Mouse (Mus musculus) neural tube, embryonic 12.5 days (tissue): ENCODE results near the gene Dirc2. TPM values are rescaled to one million over a fixed set of nuclear protein-coding genes. Genes with fewer than 3 reads are reported as not detected.

Experiments used
- ATAC-seq: fragments of 200-750 bp; cut with Nextera tagmentation; 2 replicates; pipeline ENCODE4 v1.8.0; 2017; ENCODE audit warnings: low read depth, mild to moderate bottlenecking, moderate TSS enrichment, moderate library complexity; ENCODE audit not compliant: low FRiP score
- H3K27ac ChIP-seq: fragments of 300-500 bp; sonication (generic); 2 replicates; pipeline ENCODE4 v1.5.1; 2016
- H3K27me3 ChIP-seq: fragments of 300-500 bp; sonication (generic); replicated peaks from 2 replicates; pipeline ENCODE4 v1.6.1; 2016; ENCODE audit warnings: mild to moderate bottlenecking
- H3K36me3 ChIP-seq: fragments of 300-500 bp; sonication (generic); 2 replicates; pipeline ENCODE4 v1.6.1; 2016; ENCODE audit warnings: mild to moderate bottlenecking
- H3K4me1 ChIP-seq: fragments of 300-500 bp; sonication (generic); 2 replicates; pipeline ENCODE4 v1.6.1; 2016
- H3K4me2 ChIP-seq: fragments of 300-500 bp; sonication (generic); replicated peaks from 2 replicates; pipeline ENCODE4 v1.6.1; 2016; ENCODE audit warnings: mild to moderate bottlenecking
- H3K4me3 ChIP-seq: fragments of 300-500 bp; sonication (generic); 2 replicates; pipeline ENCODE4 v1.5.1; 2016
- H3K9ac ChIP-seq: fragments of 300-500 bp; sonication (generic); 2 replicates; pipeline ENCODE4 v1.6.1; 2016; ENCODE audit warnings: mild to moderate bottlenecking
- H3K9me3 ChIP-seq: fragments of 300-500 bp; sonication (generic); 2 replicates; pipeline ENCODE4 v1.6.1; 2016; ENCODE audit warnings: mild to moderate bottlenecking
- WGBS: fragments of 180-500 bp; shearing (Covaris S2); methylation state at CpG from one replicate; pipeline ENCODE4 v1.1.7; 2016; 5-methylcytosine and 5-hydroxymethylcytosine counted together
- polyA plus RNA-seq: library from polyadenylated mRNA; unstranded; fragments of >200 nt; fragmentation: Nextera tagmentation; extraction: Ambion mirVana; gene quantifications from 2 replicates; pipeline ENCODE4 v1.2.1, GENCODE M21; 2016

The Dirc2 gene
- polyA plus RNA-seq, 1 experiment from 2014 or later = 34.9 TPM

GRCm38 (mm10) chr16:35787163-35787562 lies 18.0 kb upstream of the Dirc2 start:
- Histone ChIP-seq H3K36me3 (peaks cover 3% of the 10 kb centered on the region; the same call in 1 of the 2 replicates), H3K4me2 (no peak overlapping the region), H3K4me1 (0 out of 2 replicates have a peak, but pooled peaks cover 10% of the 10 kb centered on the region), H3K27me3 (no peaks in the 10 kb centered on the region), H3K4me3 (no peak overlapping the region), H3K9me3 (no peaks in the 10 kb centered on the region), H3K9ac (no peak overlapping the region), H3K27ac (no peak overlapping the region)
- 83% methylated on average over 6 of the region's 6 CpGs for WGBS
- ATAC-seq = peak; percentile 68

GRCm38 (mm10) chr16:35784134-35784725 lies 15.1 kb upstream of the Dirc2 start:
- 84% methylated on average over 7 of the region's 7 CpGs for WGBS

GRCm38 (mm10) chr16:35783207-35783573 lies 14.0 kb upstream of the Dirc2 start:
- H3K4me1 ChIP-seq = 0 out of 2 replicates have a peak, but pooled peaks cover 10% of the 10 kb centered on the region
- peaks cover 3% of the 10 kb centered on the region; the same call in 1 of the 2 replicates for H3K36me3 ChIP-seq
- H3K27me3 ChIP-seq = no peaks in the 10 kb centered on the region
- WGBS = 89% methylated on average over 3 of the region's 3 CpGs
- no peak overlapping the region for H3K9ac ChIP-seq
- no peak for ATAC-seq
- no peak overlapping the region for H3K4me3 ChIP-seq
- no peak overlapping the region for H3K27ac ChIP-seq
- no peaks in the 10 kb centered on the region for H3K9me3 ChIP-seq
- H3K4me2 ChIP-seq = no peak overlapping the region

More at GRCm38 (mm10) chr16:35784134-35784725, 15.1 kb upstream of the Dirc2 start:
- Histone ChIP-seq H3K4me1 (0 out of 2 replicates have a peak, but pooled peaks cover 10% of the 10 kb centered on the region), H3K27me3 (no peaks in the 10 kb centered on the region), H3K4me2 (no peak overlapping the region), H3K36me3 (peaks cover 3% of the 10 kb centered on the region; the same call in 1 of the 2 replicates), H3K4me3 (no peak overlapping the region), H3K27ac (no peak overlapping the region), H3K9ac (no peak overlapping the region), H3K9me3 (no peaks in the 10 kb centered on the region)
- no peak for ATAC-seq

GRCm38 (mm10) chr16:35782451-35783206 lies 13.5 kb upstream of the Dirc2 start:
- Histone ChIP-seq H3K27me3 (no peaks in the 10 kb centered on the region), H3K4me2 (no peak overlapping the region), H3K4me1 (0 out of 2 replicates have a peak, but pooled peaks cover 8% of the 10 kb centered on the region), H3K9ac (no peak overlapping the region), H3K9me3 (no peaks in the 10 kb centered on the region), H3K27ac (no peak overlapping the region), H3K36me3 (peaks cover under 1% of the 10 kb centered on the region; the same call in 1 of the 2 replicates), H3K4me3 (no peak overlapping the region)
- ATAC-seq = no peak
- 87% methylated on average over 13 of the region's 13 CpGs for WGBS

DNA sequence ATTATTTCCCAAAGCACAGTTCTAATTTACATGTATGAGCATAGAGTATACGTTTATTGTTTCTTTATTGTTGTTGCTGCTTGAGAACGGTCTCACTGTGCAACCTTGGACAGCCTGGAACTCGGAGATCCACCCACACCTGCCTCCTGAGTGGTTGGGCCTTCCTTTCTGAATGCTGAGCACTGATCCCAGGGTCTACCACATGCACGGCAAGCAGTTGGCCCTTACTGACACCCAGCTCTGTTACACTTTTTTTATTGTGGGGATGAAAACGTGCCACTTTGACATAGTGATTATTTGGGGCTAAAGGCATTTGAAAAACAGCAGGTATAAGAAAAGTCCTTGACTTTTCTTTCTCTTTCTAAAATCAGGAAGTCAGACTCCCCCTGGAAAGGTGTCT lies 12.5 kb upstream of the Dirc2 start:
- no peaks in the 10 kb centered on the region for H3K36me3 ChIP-seq
- H3K9me3 ChIP-seq = no peaks in the 10 kb centered on the region
- no peak for ATAC-seq
- WGBS = 88% methylated on average over 5 of the region's 5 CpGs
- H3K4me2 ChIP-seq = no peak overlapping the region
- H3K27ac ChIP-seq = no peak overlapping the region
- H3K4me3 ChIP-seq = no peak overlapping the region
- no peaks in the 10 kb centered on the region for H3K27me3 ChIP-seq
- H3K9ac ChIP-seq = no peak overlapping the region
- H3K4me1 ChIP-seq = no peaks in the 10 kb centered on the region

- WGBS = 88% methylated on average over 9 of the region's 9 CpGs
- Histone ChIP-seq H3K4me1 (no peaks in the 10 kb centered on the region), H3K4me2 (no peak overlapping the region), H3K27me3 (no peaks in the 10 kb centered on the region), H3K9me3 (no peaks in the 10 kb centered on the region), H3K4me3 (no peak overlapping the region), H3K36me3 (no peaks in the 10 kb centered on the region), H3K27ac (no peak overlapping the region), H3K9ac (no peak overlapping the region)
- ATAC-seq = no peak
These were observed 11.9 kb upstream of the Dirc2 start for GRCm38 (mm10) chr16:35781096-35781495.

DNA sequence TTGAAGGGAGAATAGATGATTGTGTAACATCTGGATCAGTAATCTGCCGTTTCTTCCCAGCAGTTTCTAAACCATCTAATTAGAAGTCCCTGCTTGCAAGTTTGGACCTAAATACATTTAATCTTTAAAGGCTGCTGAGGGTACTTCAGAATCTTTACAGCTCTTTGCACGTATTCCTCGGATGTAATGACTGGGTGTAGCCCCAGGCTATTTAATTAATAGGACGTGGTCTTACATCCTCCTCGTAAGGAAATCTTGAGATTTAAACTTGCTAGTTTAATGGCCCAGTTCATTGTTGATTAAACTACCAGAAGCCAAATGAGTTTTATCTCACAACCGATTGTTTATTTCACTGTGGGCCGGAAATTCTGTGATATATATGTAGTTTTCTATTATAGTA lies 10.5 kb upstream of the Dirc2 start:
- no peak for ATAC-seq
- WGBS = 76% methylated on average over 7 of the region's 7 CpGs

GRCm38 (mm10) chr16:35777768-35778167 lies 8.6 kb upstream of the Dirc2 start:
- no peaks in the 10 kb centered on the region for H3K36me3 ChIP-seq
- H3K27ac ChIP-seq = no peak overlapping the region
- H3K4me1 ChIP-seq = no peaks in the 10 kb centered on the region
- H3K9ac ChIP-seq = no peak overlapping the region
- no peak for ATAC-seq
- H3K4me2 ChIP-seq = no peak overlapping the region
- 100% methylated on average over 4 of the region's 4 CpGs for WGBS
- H3K27me3 ChIP-seq = no peaks in the 10 kb centered on the region
- no peak overlapping the region for H3K4me3 ChIP-seq
- H3K9me3 ChIP-seq = no peaks in the 10 kb centered on the region

More for the DNA sequence above, 10.5 kb upstream of the Dirc2 start:
- H3K27me3 ChIP-seq = no peaks in the 10 kb centered on the region
- no peaks in the 10 kb centered on the region for H3K36me3 ChIP-seq
- no peak overlapping the region for H3K9ac ChIP-seq
- no peaks in the 10 kb centered on the region for H3K4me1 ChIP-seq
- no peak overlapping the region for H3K27ac ChIP-seq
- H3K4me2 ChIP-seq = no peak overlapping the region
- H3K9me3 ChIP-seq = no peaks in the 10 kb centered on the region
- no peak overlapping the region for H3K4me3 ChIP-seq

DNA sequence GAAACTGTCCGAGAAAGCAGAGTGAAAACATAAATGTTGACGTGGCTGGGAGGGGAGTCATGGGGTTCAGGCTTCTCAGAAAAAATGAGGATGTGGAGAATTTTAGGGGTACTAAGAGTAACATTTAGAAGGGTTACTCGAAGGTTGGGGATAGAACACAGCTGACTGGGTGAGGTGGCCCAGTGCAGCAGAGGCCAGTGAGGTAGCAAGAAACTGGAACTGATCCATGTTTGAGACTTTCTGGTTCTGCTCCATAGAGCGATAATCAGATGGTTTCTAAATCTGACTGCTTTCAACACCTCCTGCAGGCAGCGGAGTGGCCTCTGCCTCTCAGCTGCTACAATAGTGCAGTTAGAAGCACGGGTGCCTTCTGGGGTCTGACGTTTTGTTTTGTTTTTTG lies 7.6 kb upstream of the Dirc2 start:
- WGBS = 95% methylated on average over 7 of the region's 7 CpGs
- H3K27me3 ChIP-seq = no peaks in the 10 kb centered on the region
- H3K27ac ChIP-seq = no peak overlapping the region

DNA sequence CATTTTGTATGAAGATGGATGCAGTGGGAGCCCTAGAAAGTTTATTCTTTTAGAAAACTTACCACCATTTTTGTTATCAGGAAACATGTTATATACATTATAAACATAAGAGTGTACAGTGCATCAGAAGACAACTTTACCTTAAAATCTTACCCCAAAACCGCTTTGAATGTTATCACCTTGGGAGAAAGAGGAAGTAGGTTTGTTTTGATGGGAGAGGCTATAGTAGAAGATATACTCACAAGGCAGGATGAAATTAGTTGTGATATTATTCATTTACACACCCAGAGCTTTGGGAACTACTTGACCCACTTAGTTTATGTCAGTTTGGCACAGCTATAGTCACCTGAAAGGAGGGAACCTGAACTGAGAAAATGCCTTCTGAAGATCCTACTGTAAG lies 6.7 kb upstream of the Dirc2 start:
- H3K9me3 ChIP-seq = no peaks in the 10 kb centered on the region
- H3K4me1 ChIP-seq = peaks cover 8% of the 10 kb centered on the region
- no peak for ATAC-seq
- no peak overlapping the region for H3K4me3 ChIP-seq
- no peaks in the 10 kb centered on the region for H3K27me3 ChIP-seq
- no peak overlapping the region for H3K27ac ChIP-seq
- H3K36me3 ChIP-seq = no peaks in the 10 kb centered on the region
- WGBS = 95% methylated on average over 1 of the region's 1 CpGs
- H3K4me2 ChIP-seq = no peak overlapping the region
- no peak overlapping the region for H3K9ac ChIP-seq

More for the DNA sequence above, 7.6 kb upstream of the Dirc2 start:
- H3K4me2 ChIP-seq = no peak overlapping the region
- H3K9ac ChIP-seq = no peak overlapping the region
- no peaks in the 10 kb centered on the region for H3K36me3 ChIP-seq
- ATAC-seq = no peak
- no peaks in the 10 kb centered on the region for H3K9me3 ChIP-seq
- H3K4me1 ChIP-seq = no peaks in the 10 kb centered on the region
- H3K4me3 ChIP-seq = no peak overlapping the region

GRCm38 (mm10) chr16:35772598-35772997 lies 3.4 kb upstream of the Dirc2 start:
- H3K4me2 ChIP-seq = no peak overlapping the region
- no peaks in the 10 kb centered on the region for H3K36me3 ChIP-seq
- no peak for ATAC-seq
- H3K27me3 ChIP-seq = no peaks in the 10 kb centered on the region
- 77% methylated on average over 5 of the region's 5 CpGs for WGBS
- H3K4me1 ChIP-seq = peaks cover 22% of the 10 kb centered on the region
- H3K9me3 ChIP-seq = no peaks in the 10 kb centered on the region
- no peak overlapping the region for H3K4me3 ChIP-seq
- H3K9ac ChIP-seq = no peak overlapping the region
- no peak overlapping the region for H3K27ac ChIP-seq

GRCm38 (mm10) chr16:35771606-35772005 lies 2.5 kb upstream of the Dirc2 start:
- Histone ChIP-seq H3K27me3 (no peaks in the 10 kb centered on the region), H3K27ac (no peak overlapping the region), H3K36me3 (no peaks in the 10 kb centered on the region), H3K9me3 (no peaks in the 10 kb centered on the region), H3K4me3 (no peak overlapping the region), H3K4me1 (peaks cover 24% of the 10 kb centered on the region), H3K4me2 (peak overlapping the region; percentile 90; the same call in 1 of the 2 replicates), H3K9ac (no peak overlapping the region)
- ATAC-seq = no peak
- 86% methylated on average over 5 of the region's 5 CpGs for WGBS
